Mouse (Mus musculus) megakaryocyte-erythroid progenitor cell, adult 5 weeks (primary cell): ENCODE results near the gene Dynlrb1. TPM values are rescaled to one million over a fixed set of nuclear protein-coding genes. Genes with fewer than 3 reads are reported as not detected.

ENCODE experiments used
- polyA plus RNA-seq: library from polyadenylated mRNA; stranded (reverse); fragments of >175 nt; gene quantifications from 2 replicates; pipeline ENCODE4 v1.2.3, GENCODE M21; 2012

Dynlrb1 gene
- polyA plus RNA-seq: 113 and 117 TPM in 2 replicates

DNA sequence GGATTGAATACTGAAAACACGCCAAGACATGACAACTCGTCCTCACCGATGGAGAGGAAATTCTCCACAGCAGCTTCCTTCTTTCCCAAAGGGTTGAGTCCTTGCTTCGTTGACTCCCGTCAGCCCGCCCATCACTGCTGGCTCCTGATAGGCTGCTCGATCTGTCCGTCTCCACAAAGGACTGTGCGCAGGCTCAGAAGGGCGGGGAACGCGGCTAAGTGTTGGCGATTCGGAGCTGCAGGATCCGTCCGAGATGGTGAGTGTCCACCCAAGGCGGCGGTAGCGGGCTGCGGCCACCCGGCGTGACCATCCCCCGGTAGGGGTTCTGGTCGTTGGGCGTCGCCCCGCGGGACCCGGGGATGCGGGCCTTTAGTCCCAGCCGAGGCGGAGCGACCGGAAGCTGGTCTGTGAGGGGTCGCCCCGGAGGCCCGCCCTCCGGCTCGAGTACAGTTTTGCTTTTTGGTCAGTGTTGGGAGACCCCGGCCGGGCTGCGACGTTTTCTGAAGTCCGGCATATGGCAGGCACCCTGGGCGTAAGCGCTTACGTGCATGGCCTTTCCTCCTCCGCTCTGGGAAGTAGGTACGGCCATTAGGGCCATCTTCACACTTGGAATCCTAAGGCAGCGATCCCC, at the start of gene Dynlrb1:
TSS of gene Dynlrb1 (plus strand) at position 172 of the 631 bp plus-strand sequence.

DNA sequence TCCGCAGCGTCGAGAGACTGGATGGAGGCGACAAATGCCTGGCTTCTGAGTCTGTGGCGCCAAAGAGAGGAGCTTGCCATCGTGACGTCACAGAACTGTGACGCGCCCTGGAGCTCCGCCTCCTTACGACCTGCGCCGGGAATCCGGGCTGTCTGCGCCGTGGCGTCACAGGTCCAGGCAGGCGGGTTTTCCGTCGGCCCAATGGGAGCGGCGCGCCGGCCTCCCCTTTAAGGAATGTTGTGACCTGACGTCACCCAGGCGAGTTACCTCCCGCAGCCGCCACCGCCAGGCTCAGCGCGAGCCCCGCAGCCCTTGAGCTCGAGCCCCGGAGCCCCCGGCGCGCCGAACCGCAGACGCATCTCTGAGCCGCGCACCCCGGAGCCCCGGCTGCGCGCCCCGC, 39.9 kb downstream of the Dynlrb1 start, which contains the start of gene Map1lc3a:
TSS of gene Map1lc3a (plus strand) at position 103 of the 400 bp plus-strand sequence.

Other genes with a start within 250 kb of the Dynlrb1 start
- 0.02 and 0.03 TPM in 2 replicates for gene Gm14226, start 218.3 kb upstream of the Dynlrb1 start, polyA plus RNA-seq
- 53.5 and 60.6 TPM in 2 replicates for gene Ahcy, start 162.0 kb upstream of the Dynlrb1 start, polyA plus RNA-seq
- gene Itch, start 103.0 kb upstream of the Dynlrb1 start, polyA plus RNA-seq: 2.8 and 3.1 TPM in 2 replicates
- 54.0 and 58.5 TPM in 2 replicates for gene Map1lc3a, start 39.8 kb downstream of the Dynlrb1 start, polyA plus RNA-seq
- 19.7 and 21.6 TPM in 2 replicates for gene Pigu, start 120.9 kb downstream of the Dynlrb1 start, polyA plus RNA-seq
- 18.4 and 19.9 TPM in 2 replicates for gene Trp53inp2, start 144.5 kb downstream of the Dynlrb1 start, polyA plus RNA-seq
- 55.4 and 75.3 TPM in 2 replicates for gene Ncoa6, start 237.4 kb downstream of the Dynlrb1 start, polyA plus RNA-seq